Mouse (Mus musculus) liver, postnatal 0 days (tissue): ENCODE results near the gene Cir1.

Experiments used
- CTCF ChIP-seq: sonication (generic); IDR thresholded peaks from 2 replicates; pipeline ENCODE4 v1.5.1; 2016; ENCODE audit warnings: antibody characterized with exemption, low read depth
- EP300 ChIP-seq: IDR thresholded peaks from 2 replicates; pipeline ENCODE4 v1.6.1; 2016; ENCODE audit warnings: antibody characterized with exemption, low read depth, mild to moderate bottlenecking

DNA sequence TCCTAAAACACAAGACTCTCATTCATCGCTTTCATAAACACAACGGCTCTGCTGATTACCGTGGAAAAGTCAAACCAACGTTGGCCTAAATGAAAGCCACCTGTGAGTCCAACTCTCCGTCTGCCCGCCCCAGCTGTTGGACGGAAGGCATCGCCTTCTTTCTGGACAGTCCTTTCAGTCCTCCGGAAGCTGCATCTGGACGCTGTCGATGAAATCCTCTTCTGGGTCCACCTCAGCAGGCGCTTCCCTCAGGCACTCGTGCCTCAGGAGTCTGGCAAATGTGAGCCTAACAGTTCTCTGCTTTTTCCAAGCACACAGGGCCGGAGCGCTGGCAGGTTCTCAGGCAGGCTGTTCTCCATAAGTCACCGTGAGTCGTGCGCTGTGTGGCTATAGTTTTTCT is 44.5 kb upstream of the Cir1 start:
- no peak for TF ChIP-seq CTCF
- TF ChIP-seq EP300, result no peak
